Mouse (Mus musculus): ENCODE data around the gene Adap2. TPM values are rescaled to one million over a fixed set of nuclear protein-coding genes. Genes with fewer than 3 reads are reported as not detected.

The Adap2 gene
- polyA plus RNA-seq, 1 experiment from 2014 or later = 2.7 TPM

DNA sequence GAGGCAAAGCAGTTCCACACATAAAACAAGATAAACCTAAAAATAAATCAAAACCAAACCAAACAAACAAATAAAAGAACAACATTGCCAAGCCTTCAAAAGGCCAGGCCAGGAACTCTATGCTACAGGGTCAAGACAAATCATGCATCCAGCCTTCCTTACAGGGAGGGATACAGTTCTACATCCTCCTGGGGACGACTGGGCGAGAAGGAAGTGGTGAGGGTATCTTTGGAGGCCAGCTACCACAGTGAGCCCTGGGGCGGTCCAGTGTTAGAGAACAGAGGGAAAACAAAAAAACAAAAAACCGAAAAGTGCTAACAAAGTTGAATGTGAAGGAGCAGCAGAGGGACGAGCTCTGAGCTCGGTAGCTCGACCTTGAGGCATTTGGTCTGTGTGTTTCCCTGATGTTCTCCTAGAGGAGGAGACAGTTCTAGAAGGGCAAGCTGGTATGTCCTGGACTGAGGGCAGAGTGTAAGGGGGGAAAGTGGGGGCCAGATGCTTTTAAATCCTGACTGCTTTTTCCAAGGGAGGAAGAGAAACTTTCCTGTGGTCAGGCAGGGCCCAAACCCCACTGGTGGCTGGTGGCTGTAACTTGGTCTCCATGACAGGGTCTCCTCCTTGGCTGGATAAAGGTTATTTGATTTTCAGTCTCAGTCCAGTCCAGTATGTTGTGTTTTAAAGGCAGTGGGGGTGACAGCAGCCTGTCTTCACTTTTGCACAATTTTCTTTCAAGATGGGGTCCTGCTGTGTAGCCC is 9.6 kb downstream of the Adap2 start:
- H3K9me3 ChIP-seq = no peaks in the 10 kb centered on the region
- no peak overlapping the region for H3K4me2 ChIP-seq (replicated peaks)
- no peak overlapping the region for H3K9ac ChIP-seq (replicated peaks)
- H3K4me1 ChIP-seq = no peaks in the 10 kb centered on the region
- no peak for ATAC-seq (replicated peaks)
- 73% methylated on average over 7 of the region's 7 CpGs for WGBS
- H3K27me3 ChIP-seq = no peaks in the 10 kb centered on the region
- H3K4me3 ChIP-seq = no peak overlapping the region
- H3K36me3 ChIP-seq = no peaks in the 10 kb centered on the region
- no peak overlapping the region for H3K27ac ChIP-seq (replicated peaks)

DNA sequence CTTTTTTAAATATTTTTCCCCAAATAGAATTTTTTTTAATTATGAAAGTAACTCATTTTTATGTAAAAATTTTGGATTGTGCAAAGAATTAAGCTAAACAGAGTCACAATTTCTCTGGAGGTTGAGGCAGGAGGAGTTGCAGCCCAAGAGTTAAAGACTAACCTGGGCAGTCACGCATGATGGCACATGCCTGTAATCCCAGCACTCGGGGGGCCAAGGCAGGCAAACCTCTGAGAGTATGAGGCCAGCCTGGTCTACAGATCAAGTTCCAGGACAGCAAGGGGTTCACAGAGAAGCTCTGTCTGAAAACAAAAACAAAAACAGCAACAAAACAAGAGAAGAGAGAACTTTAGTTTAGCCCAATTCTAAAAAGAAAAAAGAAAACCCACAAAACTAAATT is 10.3 kb downstream of the Adap2 start:
- 42% methylated on average over 2 of the region's 2 CpGs for WGBS
- no peak overlapping the region for H3K9ac ChIP-seq (replicated peaks)
- H3K36me3 ChIP-seq = no peaks in the 10 kb centered on the region
- ATAC-seq (replicated peaks) = no peak
- H3K4me2 ChIP-seq (replicated peaks) = no peak overlapping the region
- H3K27ac ChIP-seq (replicated peaks) = no peak overlapping the region
- no peak overlapping the region for H3K4me3 ChIP-seq
- H3K27me3 ChIP-seq = no peaks in the 10 kb centered on the region
- no peaks in the 10 kb centered on the region for H3K9me3 ChIP-seq
- no peaks in the 10 kb centered on the region for H3K4me1 ChIP-seq

DNA sequence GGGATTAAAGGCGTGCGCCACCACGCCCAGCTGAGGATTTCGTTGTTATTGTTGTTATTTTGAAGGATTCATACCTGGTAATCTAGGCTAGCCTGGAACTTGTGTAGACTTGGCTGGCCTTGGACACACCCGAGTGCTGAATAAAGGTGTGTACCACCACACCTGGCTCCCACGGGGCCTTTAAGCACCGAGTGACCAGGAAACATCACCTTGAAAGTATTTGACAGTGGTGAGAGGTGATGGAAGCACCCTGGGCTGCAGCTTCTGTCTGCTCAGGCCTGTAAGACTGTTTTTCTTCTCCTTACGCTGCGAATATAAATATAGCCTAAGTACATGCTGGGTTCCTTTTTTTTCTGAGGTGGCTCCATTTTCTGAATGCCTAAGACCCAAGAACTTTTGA is 14.2 kb downstream of the Adap2 start:
- Histone ChIP-seq H3K9ac (replicated peaks) (no peak overlapping the region), H3K4me3 (no peak overlapping the region), H3K9me3 (no peaks in the 10 kb centered on the region), H3K36me3 (no peaks in the 10 kb centered on the region), H3K4me1 (no peaks in the 10 kb centered on the region), H3K27me3 (no peaks in the 10 kb centered on the region), H3K27ac (replicated peaks) (no peak overlapping the region), H3K4me2 (replicated peaks) (no peak overlapping the region)
- WGBS = 91% methylated on average over 9 of the region's 9 CpGs
- no peak for ATAC-seq (replicated peaks)

DNA sequence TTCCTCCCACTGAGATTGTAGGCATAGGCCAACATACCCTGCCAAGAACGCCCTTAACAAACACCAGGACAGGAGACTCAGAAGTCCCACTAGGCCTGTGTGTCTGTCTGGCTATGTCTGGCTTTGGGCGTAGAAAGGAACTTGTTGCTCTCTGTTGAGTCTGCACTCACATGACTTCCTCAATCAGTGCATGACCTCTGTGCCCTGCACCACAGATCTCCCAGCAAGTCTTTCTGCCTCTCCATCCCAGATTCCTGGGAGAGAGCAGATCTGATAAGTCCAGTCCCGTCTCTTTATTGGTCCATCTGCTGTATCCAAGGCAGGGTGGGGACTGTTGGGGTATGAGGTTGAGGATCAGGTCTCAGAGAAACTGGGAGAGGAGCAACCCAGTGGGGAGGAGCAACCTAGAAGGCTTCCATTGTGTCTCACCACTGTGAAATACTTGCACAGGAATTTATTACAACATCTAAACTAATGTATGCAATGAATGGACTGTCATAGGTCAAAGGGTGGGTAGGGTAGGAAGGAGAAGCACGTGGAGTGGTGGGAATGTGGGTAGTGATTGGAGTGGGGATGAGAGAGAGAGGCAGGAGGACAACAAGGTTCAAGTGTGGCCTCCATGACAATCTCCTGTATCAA is 14.8 kb downstream of the Adap2 start:
- WGBS = 87% methylated on average over 4 of the region's 4 CpGs
- Histone ChIP-seq H3K9ac (replicated peaks) (no peak overlapping the region), H3K9me3 (no peaks in the 10 kb centered on the region), H3K36me3 (no peaks in the 10 kb centered on the region), H3K27me3 (no peaks in the 10 kb centered on the region), H3K4me3 (no peak overlapping the region), H3K27ac (replicated peaks) (no peak overlapping the region), H3K4me2 (replicated peaks) (no peak overlapping the region), H3K4me1 (no peaks in the 10 kb centered on the region)
- ATAC-seq (replicated peaks) = no peak

DNA sequence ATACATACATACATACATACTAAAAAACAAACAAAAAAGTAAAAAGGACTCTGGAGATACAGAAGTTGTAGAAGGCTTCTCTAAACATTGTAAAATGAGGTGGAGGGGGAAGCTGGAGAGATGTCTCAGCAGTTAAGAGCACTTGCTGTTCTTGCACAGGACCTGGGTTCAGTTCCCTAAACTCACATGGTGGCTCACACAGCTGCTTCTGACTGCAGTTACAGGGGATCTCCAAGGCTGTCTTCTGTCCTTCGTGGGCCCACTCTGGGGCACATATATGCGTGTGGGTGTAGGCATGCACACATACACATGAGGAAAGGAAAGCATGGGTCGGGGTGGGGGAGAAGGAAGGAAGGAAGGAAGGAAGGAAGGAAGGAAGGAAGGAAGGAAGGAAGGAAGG is 15.7 kb downstream of the Adap2 start:
- Histone ChIP-seq H3K27ac (replicated peaks) (no peak overlapping the region), H3K4me3 (no peak overlapping the region), H3K9ac (replicated peaks) (no peak overlapping the region), H3K9me3 (no peaks in the 10 kb centered on the region), H3K36me3 (no peaks in the 10 kb centered on the region), H3K4me2 (replicated peaks) (no peak overlapping the region), H3K27me3 (no peaks in the 10 kb centered on the region), H3K4me1 (no peaks in the 10 kb centered on the region)
- 89% methylated on average over 3 of the region's 3 CpGs for WGBS
- ATAC-seq (replicated peaks) = no peak

DNA sequence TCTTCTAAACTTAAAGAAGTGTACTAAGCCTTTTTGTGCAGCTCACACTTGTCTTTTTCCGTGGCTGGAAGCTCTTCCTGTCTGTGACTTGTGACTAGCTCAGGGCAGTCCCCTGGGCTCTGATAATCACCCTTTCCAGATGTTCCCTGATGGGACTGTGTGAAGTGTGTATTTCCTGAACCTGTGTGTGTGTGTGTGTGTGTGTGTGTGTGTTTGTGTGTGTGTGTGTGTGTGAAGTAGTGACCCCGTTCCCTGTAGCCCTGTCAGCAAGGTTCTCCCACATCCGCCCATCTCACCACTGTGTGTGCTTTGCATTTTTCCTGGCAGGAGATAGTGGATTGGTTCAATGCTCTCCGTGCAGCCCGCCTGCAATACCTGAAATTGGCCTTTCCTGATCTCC is 16.4 kb downstream of the Adap2 start:
- 72% methylated on average over 5 of the region's 5 CpGs for WGBS
- Histone ChIP-seq H3K4me1 (no peaks in the 10 kb centered on the region), H3K4me2 (replicated peaks) (no peak overlapping the region), H3K27ac (replicated peaks) (no peak overlapping the region), H3K9ac (replicated peaks) (no peak overlapping the region), H3K27me3 (no peaks in the 10 kb centered on the region), H3K4me3 (no peak overlapping the region), H3K36me3 (no peaks in the 10 kb centered on the region), H3K9me3 (no peaks in the 10 kb centered on the region)
- ATAC-seq (replicated peaks) = no peak

DNA sequence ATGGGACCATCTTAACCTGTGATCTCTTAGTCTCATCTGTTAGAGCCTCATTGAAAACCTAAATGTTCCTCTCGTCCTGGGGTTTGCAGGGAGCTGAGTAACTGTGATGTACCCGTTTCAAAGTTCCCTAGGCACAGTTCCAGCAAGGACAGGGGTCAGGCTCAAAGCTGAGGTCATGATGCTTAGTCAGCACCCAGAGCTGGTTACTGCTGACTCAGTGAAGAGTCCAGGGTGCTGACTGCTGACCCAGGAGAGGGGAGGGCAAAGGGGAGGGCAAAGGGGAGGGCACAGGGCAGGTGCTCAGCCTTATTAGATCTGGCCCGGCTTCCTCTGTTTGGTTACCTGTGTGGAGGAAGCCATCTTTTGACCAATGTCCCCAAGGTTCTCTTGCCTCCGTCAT is 18.0 kb downstream of the Adap2 start:
- Histone ChIP-seq H3K36me3 (no peaks in the 10 kb centered on the region), H3K4me3 (no peak overlapping the region), H3K27me3 (no peaks in the 10 kb centered on the region), H3K4me2 (replicated peaks) (no peak overlapping the region), H3K9me3 (no peaks in the 10 kb centered on the region), H3K27ac (replicated peaks) (no peak overlapping the region), H3K4me1 (no peaks in the 10 kb centered on the region), H3K9ac (replicated peaks) (no peak overlapping the region)
- WGBS = 69% methylated on average over 4 of the region's 4 CpGs
- no peak for ATAC-seq (replicated peaks)

DNA sequence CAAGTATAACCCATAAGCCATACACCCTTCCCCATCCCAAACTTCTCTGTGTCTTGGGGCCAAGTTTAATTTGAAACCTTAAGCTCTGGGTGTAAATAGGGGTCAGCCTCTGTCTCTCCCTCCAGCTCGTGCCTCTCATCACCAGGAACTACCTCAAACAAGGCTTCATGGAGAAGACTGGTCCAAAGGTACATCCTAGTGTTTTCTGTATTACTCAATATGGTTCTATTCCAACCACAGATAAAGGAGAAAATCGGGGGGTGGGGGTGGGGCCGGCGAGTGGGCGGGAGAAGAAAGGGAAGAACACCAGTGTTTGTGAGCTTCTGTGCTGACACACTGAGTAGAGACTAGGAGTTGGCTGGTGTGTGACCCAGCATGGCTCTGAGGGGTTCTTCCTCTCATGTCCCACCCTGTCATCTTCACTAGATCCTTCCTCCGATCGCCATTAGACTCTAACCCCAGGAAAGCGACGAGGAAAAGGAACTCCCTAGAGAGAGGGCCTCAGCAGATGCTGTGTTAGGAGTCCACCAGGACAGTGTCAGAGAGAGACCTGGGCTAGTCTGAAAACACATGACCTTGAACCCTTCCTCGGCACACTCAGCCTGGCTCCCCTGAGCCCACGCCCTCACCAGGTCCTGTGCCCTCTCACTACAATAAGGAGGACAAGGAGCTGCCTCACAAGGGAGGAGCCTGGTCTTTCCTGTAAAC is 20.2 kb downstream of the Adap2 start:
- Histone ChIP-seq H3K4me2 (replicated peaks) (no peak overlapping the region), H3K36me3 (no peaks in the 10 kb centered on the region), H3K27me3 (no peaks in the 10 kb centered on the region), H3K27ac (replicated peaks) (no peak overlapping the region), H3K9me3 (no peaks in the 10 kb centered on the region), H3K4me3 (no peak overlapping the region), H3K4me1 (no peaks in the 10 kb centered on the region), H3K9ac (replicated peaks) (no peak overlapping the region)
- ATAC-seq (replicated peaks) = no peak
- 84% methylated on average over 11 of the region's 11 CpGs for WGBS

DNA sequence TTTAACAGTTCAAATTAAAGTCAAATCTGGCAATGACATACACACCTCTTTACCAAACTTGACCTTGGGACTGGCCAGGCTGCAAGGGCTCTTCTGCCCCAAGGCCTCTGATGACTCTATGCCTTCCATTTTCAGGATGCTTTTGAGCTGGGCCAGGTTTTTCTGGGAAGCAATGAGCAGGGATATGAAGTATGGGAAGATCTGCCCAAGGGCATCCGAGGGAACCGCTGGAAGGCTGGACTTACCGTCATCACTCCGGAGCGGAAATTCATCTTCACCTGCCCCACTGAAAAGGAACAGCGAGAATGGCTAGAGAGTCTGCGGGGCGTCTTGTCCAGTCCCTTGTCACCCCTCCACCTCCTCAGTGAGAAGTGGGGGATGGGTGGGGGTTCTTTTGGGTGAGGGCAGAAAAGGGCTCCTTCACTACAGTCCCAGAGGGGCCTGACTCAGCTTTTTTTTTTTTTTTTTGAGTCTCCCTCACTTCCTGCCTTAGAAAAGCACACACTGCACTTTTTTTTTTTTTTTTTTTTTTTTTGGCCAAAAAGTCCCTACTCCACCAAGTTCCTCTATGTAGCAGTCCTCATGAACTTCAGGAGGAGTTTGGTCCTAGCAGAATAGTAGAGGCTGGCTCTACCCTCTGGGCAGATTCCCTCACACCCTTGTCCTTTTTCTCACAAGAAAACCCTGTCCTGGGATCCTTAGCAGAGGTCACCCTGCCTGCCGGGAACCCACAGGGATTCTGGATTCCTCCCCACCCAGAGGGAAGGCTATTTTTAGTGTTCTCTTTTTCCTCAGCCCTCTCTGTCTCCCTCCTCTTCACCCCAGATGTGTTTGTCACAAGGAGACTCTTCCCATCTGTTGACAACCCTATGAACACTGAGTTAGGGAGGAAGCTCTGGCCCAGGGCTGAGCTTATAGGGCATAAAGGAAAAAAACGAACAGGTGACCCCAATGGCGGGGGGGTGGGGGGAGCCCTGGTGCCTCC is 23.3 kb downstream of the Adap2 start:
- Histone ChIP-seq H3K27ac (replicated peaks) (no peak overlapping the region), H3K4me3 (no peak overlapping the region), H3K4me1 (no peaks in the 10 kb centered on the region), H3K9me3 (no peaks in the 10 kb centered on the region), H3K27me3 (no peaks in the 10 kb centered on the region), H3K36me3 (no peaks in the 10 kb centered on the region), H3K4me2 (replicated peaks) (no peak overlapping the region), H3K9ac (replicated peaks) (no peak overlapping the region)
- ATAC-seq (replicated peaks) = no peak
- WGBS = 82% methylated on average over 11 of the region's 11 CpGs

DNA sequence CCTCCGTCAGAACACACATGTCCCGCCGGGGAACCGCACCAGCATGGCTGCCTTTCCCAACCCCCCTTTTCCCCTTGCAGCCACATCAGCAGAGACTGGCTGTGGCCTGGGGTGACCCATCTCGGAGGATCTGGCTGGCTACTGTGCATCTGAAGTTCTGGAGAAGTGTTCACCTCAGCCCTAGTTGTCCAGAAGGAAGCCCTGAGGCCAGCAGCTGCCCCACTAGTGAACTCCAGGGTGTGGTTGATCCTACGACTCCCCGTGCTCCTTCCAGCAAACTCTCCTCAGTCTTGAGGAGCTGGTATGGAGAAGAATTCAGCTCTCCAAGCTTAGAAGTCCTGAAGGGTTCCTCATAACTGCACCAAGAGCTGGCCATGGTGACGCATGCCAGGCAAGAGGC is 24.4 kb downstream of the Adap2 start:
- no peak overlapping the region for H3K9ac ChIP-seq (replicated peaks)
- no peaks in the 10 kb centered on the region; the same call in 1 of the 2 replicates for H3K4me1 ChIP-seq
- H3K4me2 ChIP-seq (replicated peaks) = no peak overlapping the region
- no peaks in the 10 kb centered on the region for H3K9me3 ChIP-seq
- H3K4me3 ChIP-seq = no peak overlapping the region
- no peak for ATAC-seq (replicated peaks)
- H3K27ac ChIP-seq (replicated peaks) = no peak overlapping the region
- WGBS = 88% methylated on average over 8 of the region's 8 CpGs
- H3K27me3 ChIP-seq = no peaks in the 10 kb centered on the region
- no peaks in the 10 kb centered on the region for H3K36me3 ChIP-seq

DNA sequence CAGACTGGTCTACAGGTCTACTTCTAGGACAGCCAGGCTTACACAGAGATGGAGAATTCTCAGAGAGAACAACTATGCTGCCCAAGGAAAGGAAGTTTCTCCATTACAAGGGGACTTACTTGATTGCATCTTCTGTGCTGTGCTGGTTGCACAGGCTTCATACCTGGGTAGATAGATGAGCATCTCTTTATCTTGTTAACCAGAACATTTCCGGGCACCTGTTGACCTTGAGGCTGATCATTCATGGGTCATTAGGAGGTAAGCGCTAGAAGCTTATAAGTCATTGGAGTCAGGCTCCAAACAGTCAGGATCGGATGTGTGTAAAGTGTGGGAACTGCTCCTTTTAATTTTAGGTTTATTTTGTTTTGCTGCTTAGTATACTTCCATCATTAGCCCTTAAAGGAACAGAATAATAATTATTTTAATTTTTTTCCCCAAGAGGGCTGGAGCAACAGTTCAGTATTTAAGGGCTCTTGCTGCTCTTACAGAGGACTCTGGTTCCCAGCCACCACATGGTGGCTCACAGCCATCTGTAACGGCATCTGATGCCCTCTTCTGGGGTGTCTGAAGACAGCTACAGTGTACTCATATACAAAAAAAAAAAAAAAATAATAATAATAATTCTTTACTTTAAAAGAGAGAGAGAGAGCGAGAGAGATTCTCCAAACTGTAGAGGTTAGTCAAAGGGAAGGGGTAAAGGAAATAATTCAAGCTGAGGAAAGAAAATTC is 27.3 kb downstream of the Adap2 start:
- no peak overlapping the region for H3K27ac ChIP-seq (replicated peaks)
- H3K4me2 ChIP-seq (replicated peaks) = no peak overlapping the region
- no peaks in the 10 kb centered on the region for H3K9me3 ChIP-seq
- peaks cover 6% of the 10 kb centered on the region for H3K4me1 ChIP-seq
- no peak overlapping the region for H3K4me3 ChIP-seq
- H3K9ac ChIP-seq (replicated peaks) = no peak overlapping the region
- ATAC-seq (replicated peaks) = no peak
- no peaks in the 10 kb centered on the region for H3K27me3 ChIP-seq
- 77% methylated on average over 5 of the region's 5 CpGs for WGBS
- no peaks in the 10 kb centered on the region for H3K36me3 ChIP-seq
